Mouse (Mus musculus) liver, embryonic 14.5 days (tissue): ENCODE results near the gene Rpain.

Source experiments
- CTCF ChIP-seq: IDR thresholded peaks from 2 replicates; pipeline ENCODE4 v1.5.1; 2016; ENCODE audit warnings: antibody characterized with exemption, low read depth, control low read depth
- EP300 ChIP-seq: IDR thresholded peaks from 2 replicates; pipeline ENCODE4 v1.6.1; 2016; ENCODE audit warnings: antibody characterized with exemption, low read depth

DNA sequence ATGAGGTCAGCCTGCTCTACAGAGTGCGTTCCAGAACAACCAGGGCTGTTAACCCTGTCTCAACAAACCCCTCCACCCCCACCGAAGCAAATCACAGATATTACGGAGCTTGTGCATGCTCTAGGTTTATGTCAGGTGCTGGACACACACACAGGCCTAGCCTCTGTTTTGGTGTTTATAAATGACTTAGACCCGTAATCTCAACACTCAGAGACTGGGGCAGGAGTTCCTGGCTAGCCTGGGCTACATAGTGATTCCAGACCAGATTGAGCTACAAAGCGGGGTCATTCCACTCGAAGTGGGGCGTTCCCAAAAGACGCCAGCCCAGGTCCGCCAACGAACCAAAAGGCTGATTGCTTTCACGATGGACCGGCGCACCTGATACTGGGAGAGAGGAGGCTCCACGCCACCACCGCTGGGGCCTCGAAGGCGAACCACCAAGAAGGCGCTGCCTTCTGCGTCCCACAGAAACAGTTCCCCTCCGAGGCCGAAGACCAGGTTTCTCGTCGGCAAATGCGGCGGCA is 680 bp upstream of the Rpain start:
- TF ChIP-seq CTCF, result no peak
- TF ChIP-seq EP300, result no peak
